Mouse (Mus musculus): ENCODE results near the gene Nucb2. TPM values are rescaled to one million over a fixed set of nuclear protein-coding genes. Genes with fewer than 3 reads are reported as not detected.

Nucb2 gene
- total RNA-seq (2021): 10 to 100 TPM; 19.6 to 23.5 TPM
- long read RNA-seq, experiment 1, transcript Nucb2-201 (14 exons, 1,685 nt): major isoform, 11 of 22 reads
- long read RNA-seq, experiment 1, partial matches to known transcripts: 3 of 22 reads
- long read RNA-seq, experiment 1, other reads (novel, unspliced or antisense): 8 of 22 reads
- long read RNA-seq, experiment 2, transcript Nucb2-201 (14 exons, 1,685 nt): major isoform, 10 of 11 reads
- long read RNA-seq, experiment 2, partial matches to known transcripts: 1 of 11 reads
- long read RNA-seq, experiment 2, other reads (novel, unspliced or antisense): 0 of 11 reads

GRCm38 (mm10) chr7:116503879-116504817 lies at the start of gene Nucb2:
Gene Nucb2, plus strand, starts transcription at chr7:116504369.
- DNase-seq: peak; percentile 98 to 99

DNA sequence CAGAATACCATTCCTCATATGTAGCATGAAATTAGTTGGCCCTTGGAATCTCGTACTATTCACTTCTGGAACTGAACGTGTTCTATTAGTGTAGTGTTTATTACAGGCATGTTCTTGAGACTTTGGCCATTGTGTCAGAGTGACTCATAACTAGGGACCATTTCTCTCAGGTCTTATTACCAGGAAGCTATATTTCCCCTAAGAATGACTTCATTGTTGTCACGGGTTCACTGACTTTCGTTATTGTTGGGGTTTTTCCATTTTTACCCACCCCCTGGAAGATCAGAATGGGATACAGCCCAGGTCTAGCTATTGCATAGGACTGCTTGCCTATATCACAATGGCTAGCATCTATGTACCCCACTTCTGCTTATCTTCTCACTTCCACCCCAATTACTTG lies 47.2 kb upstream of the Nucb2 start:
- DNase-seq: no peak

- DNase-seq: no peak
These were observed 46.8 kb upstream of the Nucb2 start for GRCm38 (mm10) chr7:116457391-116457790.

DNA sequence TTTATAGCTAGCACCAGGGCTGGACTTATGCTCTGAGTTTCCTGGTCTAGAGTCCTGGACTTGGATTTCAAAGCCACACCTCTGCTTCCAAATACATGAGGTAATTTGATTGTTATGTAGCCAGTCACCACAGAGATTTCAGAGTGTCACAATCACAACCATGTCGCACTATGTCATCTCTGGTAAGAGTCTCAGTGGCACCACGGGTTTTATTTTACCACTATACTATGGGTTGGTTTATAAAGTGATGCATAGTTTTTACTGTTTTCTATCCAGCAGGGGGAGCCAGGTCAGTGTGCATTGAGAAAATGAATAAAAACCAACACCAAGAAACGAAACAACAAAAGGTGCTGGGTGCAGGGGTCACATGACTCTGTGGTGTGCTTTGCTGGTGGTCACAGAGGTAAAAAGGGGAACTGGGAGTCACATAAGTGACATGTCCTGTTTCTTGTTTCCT lies 45.2 kb upstream of the Nucb2 start:
- DNase-seq: peak in 1 of 2 experiments; percentile 31

GRCm38 (mm10) chr7:116462114-116462513 lies 42.1 kb upstream of the Nucb2 start:
- DNase-seq: no peak

GRCm38 (mm10) chr7:116475836-116476235 lies 28.3 kb upstream of the Nucb2 start:
- DNase-seq: no peak

GRCm38 (mm10) chr7:116476264-116476663 lies 27.9 kb upstream of the Nucb2 start:
- DNase-seq: no peak

GRCm38 (mm10) chr7:116483106-116483505 lies 21.1 kb upstream of the Nucb2 start:
- DNase-seq: no peak

DNA sequence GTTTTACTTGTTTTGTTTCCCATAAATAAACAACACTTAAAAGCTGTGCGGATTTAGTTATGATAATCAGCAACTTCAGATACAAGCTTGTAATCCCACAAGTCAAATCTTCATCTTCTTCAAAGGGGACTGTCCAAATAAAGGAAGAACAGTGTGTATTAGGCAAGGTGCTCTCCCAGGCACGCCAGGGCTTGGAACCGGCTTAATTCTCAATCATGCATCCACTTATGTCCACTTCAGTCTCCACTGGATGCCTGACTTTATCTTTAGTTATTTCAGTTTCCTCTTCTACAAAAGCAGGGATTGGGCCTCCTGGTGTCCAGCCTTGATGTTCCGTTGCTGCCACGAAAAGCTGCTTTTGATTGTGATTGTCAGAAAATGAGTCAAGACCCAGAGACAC lies 20.4 kb upstream of the Nucb2 start:
- no peak for DNase-seq

- DNase-seq: no peak
These were observed 20.0 kb upstream of the Nucb2 start for GRCm38 (mm10) chr7:116484213-116484612.

DNA sequence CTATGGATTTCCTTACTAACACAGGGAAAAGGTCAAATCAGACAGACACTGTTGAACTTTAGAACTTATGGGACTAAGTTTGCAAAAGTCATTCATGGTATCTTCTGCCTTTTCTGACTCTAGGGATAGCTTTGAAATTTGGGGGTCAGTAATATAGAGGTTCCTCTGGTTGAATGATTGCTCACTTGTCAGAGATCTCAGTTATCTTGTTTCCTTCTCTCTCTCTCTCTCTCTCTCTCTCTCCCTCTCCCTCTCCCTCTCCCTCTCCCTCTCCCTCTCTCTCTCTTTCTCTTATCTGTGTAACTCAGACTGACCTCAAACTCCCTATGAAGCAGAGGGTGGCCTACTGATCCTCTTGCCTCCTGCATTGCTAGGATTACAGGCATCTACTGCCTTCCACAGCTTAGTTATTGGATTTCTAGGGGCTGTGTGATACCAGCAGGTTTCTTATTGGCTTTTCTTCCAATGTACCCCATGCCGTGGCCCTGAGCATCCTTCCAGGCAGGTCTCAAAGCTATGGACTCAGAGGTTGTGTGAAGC lies 19.0 kb upstream of the Nucb2 start:
- DNase-seq: no peak

GRCm38 (mm10) chr7:116491113-116491512 lies 13.1 kb upstream of the Nucb2 start:
- DNase-seq: no peak

DNA sequence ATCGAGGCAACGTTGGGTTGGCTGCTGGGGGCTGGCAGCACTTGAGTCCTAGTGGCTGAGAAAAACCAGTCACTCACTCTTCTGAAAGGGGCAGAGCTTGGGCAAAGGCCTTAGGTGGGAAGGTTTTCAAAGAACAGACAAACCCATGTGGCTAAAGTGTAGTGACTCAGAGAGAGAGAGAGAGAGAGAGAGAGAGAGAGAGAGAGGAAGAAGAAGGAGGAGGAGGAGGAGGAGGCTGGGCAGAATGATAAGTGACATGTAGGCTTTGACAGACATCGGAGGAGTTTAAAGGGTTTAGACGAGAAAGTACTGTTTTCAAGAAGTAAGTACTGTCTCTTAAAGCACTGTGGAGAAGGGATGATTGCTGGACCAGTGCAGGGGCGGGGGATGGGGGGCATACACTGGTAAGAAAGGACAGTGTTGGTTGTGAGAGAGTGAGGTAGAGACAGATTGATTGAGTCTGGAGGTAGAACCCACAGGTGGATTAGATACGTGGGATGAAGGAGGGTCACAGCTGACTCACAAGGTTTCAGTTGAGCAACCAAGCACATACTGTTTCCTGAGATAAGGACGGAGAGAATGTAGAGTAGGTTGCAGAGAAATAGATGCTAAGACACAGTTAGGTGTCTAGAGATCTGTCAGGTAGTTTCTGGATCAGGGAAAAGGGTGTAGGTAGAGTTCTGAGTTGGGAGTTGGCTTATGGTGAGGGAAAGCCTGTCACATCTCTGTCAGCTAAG lies 10.7 kb upstream of the Nucb2 start:
- no peak for DNase-seq

DNA sequence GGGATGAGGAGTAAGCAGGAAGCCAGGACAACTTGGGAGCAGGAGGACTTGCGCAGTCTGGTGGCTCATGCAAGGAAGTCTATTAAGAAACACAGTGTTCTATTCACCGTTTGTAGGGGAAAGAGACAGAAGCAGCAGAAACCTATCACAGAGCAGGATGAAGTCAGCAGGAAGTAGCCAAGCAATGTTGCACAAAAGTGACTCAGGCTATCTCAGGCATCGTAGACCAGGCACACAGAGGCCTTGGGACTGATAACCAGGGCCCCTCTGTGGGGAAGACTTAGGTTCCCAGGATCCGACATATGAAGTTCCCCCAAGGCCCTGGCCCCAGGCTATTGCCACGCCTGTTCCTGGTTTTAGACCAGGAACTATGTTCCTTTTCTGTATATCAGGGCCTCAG lies 9.6 kb upstream of the Nucb2 start:
- no peak for DNase-seq

- DNase-seq: no peak
These were observed 7.4 kb upstream of the Nucb2 start for GRCm38 (mm10) chr7:116496760-116497159.

DNA sequence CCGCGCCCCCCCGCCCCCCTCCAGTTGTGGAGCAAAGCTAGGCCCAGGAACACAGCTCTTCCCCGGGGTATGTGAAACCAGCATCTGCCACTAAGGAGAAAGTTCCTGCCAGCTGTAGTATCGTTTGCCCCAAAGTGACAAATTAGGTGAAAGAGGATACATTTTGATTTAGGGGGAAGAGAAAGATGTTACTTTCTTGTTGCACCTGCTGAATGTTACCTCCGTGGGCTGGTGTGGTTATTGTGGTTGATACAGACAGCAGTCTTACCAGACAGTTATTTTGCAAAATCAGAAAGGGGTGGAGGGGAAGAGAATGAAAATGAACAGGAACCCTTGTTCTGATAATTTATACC lies 625 bp downstream of the Nucb2 start:
- DNase-seq: no peak

- DNase-seq: peak in 1 of 2 experiments; percentile 41
These were observed 9.9 kb downstream of the Nucb2 start for GRCm38 (mm10) chr7:116514030-116514429.

- DNase-seq: no peak
These were observed 10.4 kb downstream of the Nucb2 start for GRCm38 (mm10) chr7:116514546-116514945.

GRCm38 (mm10) chr7:116515059-116515458 lies 10.9 kb downstream of the Nucb2 start:
- DNase-seq: no peak

- DNase-seq: no peak
These were observed 11.5 kb downstream of the Nucb2 start for GRCm38 (mm10) chr7:116515514-116516135.

DNA sequence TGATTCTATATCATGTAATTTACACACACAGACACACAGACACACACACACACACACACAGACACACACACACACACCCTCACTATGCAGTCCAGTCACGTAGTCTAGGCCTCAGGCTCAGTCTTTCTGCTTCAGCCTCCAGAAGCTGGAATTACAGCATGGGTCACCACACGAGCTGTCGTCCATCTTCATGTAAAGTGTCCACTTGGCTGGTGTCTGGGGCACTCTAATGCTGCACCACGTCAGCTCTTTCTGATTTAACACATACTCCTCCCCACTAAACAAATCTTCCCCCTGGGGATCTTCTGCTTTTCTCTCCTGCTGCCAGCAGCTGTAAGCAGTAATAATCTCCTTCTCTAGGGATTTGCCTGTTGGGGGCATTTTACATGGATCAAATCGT lies 13.1 kb downstream of the Nucb2 start:
- no peak for DNase-seq

GRCm38 (mm10) chr7:116518155-116518554 lies 14.0 kb downstream of the Nucb2 start:
- DNase-seq: peak in 1 of 2 experiments; percentile 3

Measured in adrenal gland, postnatal 36 days (tissue).